Mouse (Mus musculus) C2C12 (cell line): Measurements from ENCODE around the gene Etfrf1. TPM values are rescaled to one million over a fixed set of nuclear protein-coding genes. Genes with fewer than 3 reads are reported as not detected.

Experiments
- H3K27me3 ChIP-seq: one replicate; pipeline ENCODE4 v1.6.1; 2011; ENCODE audit not compliant: control insufficient read depth, insufficient read depth, insufficient read length
- H3K36me3 ChIP-seq: one replicate; pipeline ENCODE4 v1.6.1; 2011; ENCODE audit not compliant: control insufficient read depth, insufficient read depth
- H3K4me3 ChIP-seq: one replicate; pipeline ENCODE4 v1.5.1; 2011; ENCODE audit warnings: mild to moderate bottlenecking, control low read depth; ENCODE audit not compliant: poor library complexity, insufficient read depth, severe bottlenecking
- H3K79me2 ChIP-seq: one replicate; pipeline ENCODE4 v1.6.1; 2011; ENCODE audit not compliant: control insufficient read depth, insufficient read depth
- H3K79me3 ChIP-seq: one replicate; pipeline ENCODE4 v1.6.1; 2011; ENCODE audit warnings: low read depth, control low read depth
- H3ac ChIP-seq: one replicate; pipeline ENCODE3; 2011; ENCODE audit warnings: low read depth; ENCODE audit not compliant: control insufficient read depth, insufficient read length
- CEBPB ChIP-seq: IDR thresholded peaks from one replicate; pipeline ENCODE4 v1.6.1; 2011; ENCODE audit warnings: low read depth, mild to moderate bottlenecking, control low read depth, moderate library complexity
- CTCF ChIP-seq: IDR thresholded peaks from one replicate; pipeline ENCODE4 v1.5.1; 2011; ENCODE audit not compliant: control insufficient read depth, insufficient read depth, insufficient read length
- FOSL1 ChIP-seq: IDR thresholded peaks from one replicate; pipeline ENCODE4 v1.8.0; 2011; ENCODE audit warnings: mild to moderate bottlenecking, low read length; ENCODE audit not compliant: poor library complexity, insufficient read depth, severe bottlenecking
- MAX ChIP-seq: IDR thresholded peaks from one replicate; pipeline ENCODE4 v1.6.1; 2011; ENCODE audit warnings: mild to moderate bottlenecking, control low read depth
- MYOD1 ChIP-seq: IDR thresholded peaks from one replicate; pipeline ENCODE4 v1.6.1; 2011; ENCODE audit warnings: low read depth; ENCODE audit not compliant: control insufficient read depth, insufficient read length
- MYOG ChIP-seq: IDR thresholded peaks from one replicate; pipeline ENCODE4 v1.6.1; 2011; ENCODE audit not compliant: control insufficient read depth, insufficient read length; ENCODE audit errors: extremely low read depth
- USF1 ChIP-seq: IDR thresholded peaks from one replicate; pipeline ENCODE4 v1.6.1; 2011; ENCODE audit warnings: low read depth, mild to moderate bottlenecking, control low read depth, moderate library complexity
- polyA plus RNA-seq: library from polyadenylated mRNA; unstranded; fragments of >200 nt; fragmentation: generic; extraction: Trizol; gene quantifications from one replicate; pipeline ENCODE4 v1.2.1, GENCODE M21; 2012; ENCODE audit warnings: missing spikeins

Etfrf1 gene
- polyA plus RNA-seq, 1 experiment, result 4.2 TPM

DNA sequence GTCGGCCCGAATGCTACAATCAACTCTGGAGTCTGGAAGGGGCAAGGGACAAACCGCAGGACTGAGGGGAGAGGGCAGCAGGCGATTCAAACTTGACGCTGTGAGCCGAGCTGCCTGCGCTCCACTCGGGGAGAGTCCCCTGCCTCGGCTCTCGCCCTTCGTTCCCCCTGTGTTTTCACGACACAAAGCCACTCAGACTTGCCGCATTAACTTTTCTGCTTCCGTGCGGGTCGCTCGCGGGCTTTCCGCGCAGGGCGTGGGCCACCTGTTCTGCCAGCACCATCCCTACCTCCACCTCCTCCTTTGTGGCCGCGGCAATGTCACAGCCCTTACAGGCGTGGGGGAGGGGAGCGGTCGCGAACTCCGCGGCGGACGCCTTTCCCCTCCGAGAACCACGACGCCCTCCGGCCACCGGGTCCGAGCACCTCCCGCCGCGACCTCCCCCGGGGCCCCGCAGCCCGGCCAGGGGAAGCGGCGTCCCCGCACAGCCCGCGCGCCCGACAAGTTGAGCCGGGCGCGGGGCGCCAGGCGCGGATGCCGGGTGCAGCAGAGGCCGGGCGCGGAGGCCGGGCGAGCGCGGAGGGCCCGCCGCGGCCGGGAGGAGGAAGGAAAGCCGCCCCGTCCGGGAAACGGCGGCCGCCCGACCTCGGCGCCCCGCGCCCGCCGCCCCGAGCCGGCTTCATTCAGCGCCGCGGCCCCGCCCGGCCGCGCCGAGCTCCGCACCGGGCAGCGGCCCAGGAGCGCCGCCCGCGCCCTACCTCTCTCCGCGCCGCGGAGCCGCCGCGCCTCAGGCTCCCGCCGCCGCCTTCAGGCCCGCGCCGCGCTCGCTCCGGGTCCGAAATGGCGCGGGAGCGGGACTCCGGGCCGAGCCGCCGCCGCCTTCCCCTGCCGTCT, 38.6 kb downstream of the Etfrf1 start:
- H3K27me3 ChIP-seq, result no peaks in the 10 kb centered on the region
- H3K4me3 ChIP-seq, result peak overlapping the region; percentile 86
- peaks cover 54% of the 10 kb centered on the region for H3K79me2 ChIP-seq
- H3K79me3 ChIP-seq, result peaks cover 49% of the 10 kb centered on the region
- TF ChIP-seq USF1, result no peak
- TF ChIP-seq MYOD1, result peak; percentile 46
- H3ac ChIP-seq, result peak overlapping the region; percentile 99
- H3K36me3 ChIP-seq, result peaks cover 29% of the 10 kb centered on the region

DNA sequence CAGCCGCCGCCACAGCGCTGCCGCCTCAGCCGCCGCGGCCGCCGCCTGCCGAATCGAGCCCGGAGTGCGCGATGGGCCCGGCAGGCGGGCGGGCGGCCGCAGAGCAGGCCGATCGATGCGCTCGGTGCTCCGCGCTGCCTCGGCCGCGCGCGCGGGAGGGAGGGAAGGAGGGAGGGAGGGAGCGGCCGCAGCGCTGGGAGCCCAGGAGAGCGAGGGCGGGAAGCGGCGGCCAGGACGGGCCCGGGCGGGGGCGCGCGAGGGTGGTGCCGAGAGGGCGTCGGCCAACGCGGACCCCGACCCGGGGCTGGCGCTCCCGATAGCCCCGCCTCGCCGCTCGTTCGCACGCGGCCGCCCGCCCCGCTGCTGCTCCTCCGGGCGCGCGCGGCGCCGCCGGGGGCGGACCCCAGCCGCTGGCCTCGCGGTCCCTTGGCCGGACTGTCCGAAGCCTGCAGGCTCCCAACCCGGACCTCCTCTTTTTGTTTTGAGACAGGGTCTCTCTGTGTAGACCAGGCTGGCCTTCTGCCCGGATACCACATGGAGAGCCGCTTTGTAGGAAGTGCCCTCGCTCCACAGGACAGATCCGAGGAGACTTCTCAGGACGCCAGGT, 39.4 kb downstream of the Etfrf1 start, which contains the start of gene Kras:
Gene Kras, minus strand, starts transcription at position 55 of the 607 bp plus-strand sequence.
- Histone ChIP-seq H3K36me3 (peaks cover 21% of the 10 kb centered on the region), H3ac (peak within 1 kb of the TSS; percentile 99), H3K79me3 (peaks cover 43% of the 10 kb centered on the region), H3K79me2 (peaks cover 46% of the 10 kb centered on the region), H3K27me3 (no peaks in the 10 kb centered on the region), H3K4me3 (peak within 1 kb of the TSS; percentile 86)
- peak; percentile 23 for TF ChIP-seq MAX
- no peak for TF ChIP-seq USF1

DNA sequence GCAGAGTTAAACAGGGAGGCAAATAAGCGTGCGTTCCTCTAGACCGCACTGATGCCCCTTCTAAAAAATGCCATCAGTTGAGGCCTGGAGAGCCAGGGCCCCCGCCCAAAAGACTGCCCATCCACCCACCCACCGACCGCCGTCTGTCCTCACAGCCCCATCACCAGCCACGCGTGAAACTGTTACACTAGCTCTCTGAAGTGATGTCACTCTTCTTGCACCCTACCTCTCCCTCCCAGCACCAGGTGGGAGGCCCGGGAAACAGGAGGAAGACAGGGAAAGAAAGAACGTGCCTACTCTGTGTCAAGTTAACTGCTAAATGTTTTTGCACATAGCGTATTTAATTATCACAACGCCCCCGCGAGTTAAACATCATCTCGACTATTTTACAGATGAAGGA, 39.9 kb downstream of the Etfrf1 start:
- TF ChIP-seq MYOD1 (no peak), MYOG (no peak), FOSL1 (no peak), MAX (no peak), CTCF (no peak), USF1 (no peak), CEBPB (no peak)
- no peaks in the 10 kb centered on the region for H3K27me3 ChIP-seq
- H3K79me3 ChIP-seq, result peaks cover 37% of the 10 kb centered on the region
- peaks cover 16% of the 10 kb centered on the region for H3K36me3 ChIP-seq
- peak overlapping the region; percentile 86 for H3K4me3 ChIP-seq
- H3K79me2 ChIP-seq, result peaks cover 41% of the 10 kb centered on the region
- H3ac ChIP-seq, result peak overlapping the region; percentile 66

- Histone ChIP-seq H3ac (no peak overlapping the region), H3K36me3 (no peaks in the 10 kb centered on the region), H3K27me3 (no peaks in the 10 kb centered on the region), H3K79me3 (no peaks in the 10 kb centered on the region), H3K4me3 (no peak overlapping the region), H3K79me2 (no peaks in the 10 kb centered on the region)
- TF ChIP-seq USF1, result peak; percentile 71
- no peak for TF ChIP-seq MYOG
Measured at GRCm38 (mm10) chr6:145255952-145256700, 45.2 kb downstream of the Etfrf1 start.

GRCm38 (mm10) chr6:145256701-145257073, 45.8 kb downstream of the Etfrf1 start:
- H3K79me2 ChIP-seq, result no peaks in the 10 kb centered on the region
- no peaks in the 10 kb centered on the region for H3K79me3 ChIP-seq
- H3ac ChIP-seq, result no peak overlapping the region
- no peaks in the 10 kb centered on the region for H3K27me3 ChIP-seq
- H3K36me3 ChIP-seq, result no peaks in the 10 kb centered on the region
- no peak for TF ChIP-seq MYOG
- no peak for TF ChIP-seq MYOD1
- TF ChIP-seq USF1, result no peak
- no peak for TF ChIP-seq CEBPB
- no peak for TF ChIP-seq MAX
- no peak for TF ChIP-seq FOSL1
- TF ChIP-seq CTCF, result no peak
- no peak overlapping the region for H3K4me3 ChIP-seq

GRCm38 (mm10) chr6:145262314-145262713, 51.4 kb downstream of the Etfrf1 start:
- TF ChIP-seq FOSL1 (no peak), CEBPB (no peak), MAX (no peak), MYOD1 (no peak), USF1 (no peak), MYOG (no peak), CTCF (no peak)
- no peaks in the 10 kb centered on the region for H3K79me2 ChIP-seq

More at GRCm38 (mm10) chr6:145262314-145262713, 51.4 kb downstream of the Etfrf1 start:
- no peaks in the 10 kb centered on the region for H3K36me3 ChIP-seq
- H3K27me3 ChIP-seq, result peaks cover 3% of the 10 kb centered on the region
- no peak overlapping the region for H3K4me3 ChIP-seq
- no peaks in the 10 kb centered on the region for H3K79me3 ChIP-seq
- H3ac ChIP-seq, result no peak overlapping the region

Other genes with a start within 250 kb of the Etfrf1 start
- gene Bcat1, start 134.9 kb upstream of the Etfrf1 start, polyA plus RNA-seq, result 100 TPM
- gene Lrmp, start 95.5 kb upstream of the Etfrf1 start, polyA plus RNA-seq, result not detected
- gene Casc1, start 129 bp upstream of the Etfrf1 start, polyA plus RNA-seq, result 0.25 TPM
- gene Kras, start 39.1 kb downstream of the Etfrf1 start, polyA plus RNA-seq, result 17.8 TPM